Mouse (Mus musculus) embryonic fibroblast, embryonic 13.5 days (primary cell): ENCODE measurements around the gene Tgfa.

Experiments used
- CTCF ChIP-seq: IDR thresholded peaks from 2 replicates; pipeline ENCODE4 v1.5.1; 2011; ENCODE audit warnings: mild to moderate bottlenecking, control low read depth, low read length, moderate library complexity, borderline replicate concordance; ENCODE audit not compliant: insufficient read depth
- POLR2A ChIP-seq: IDR thresholded peaks from 2 replicates; pipeline ENCODE4 v1.6.1; 2011; ENCODE audit warnings: low read depth, mild to moderate bottlenecking, control low read depth, low read length, moderate library complexity

DNA sequence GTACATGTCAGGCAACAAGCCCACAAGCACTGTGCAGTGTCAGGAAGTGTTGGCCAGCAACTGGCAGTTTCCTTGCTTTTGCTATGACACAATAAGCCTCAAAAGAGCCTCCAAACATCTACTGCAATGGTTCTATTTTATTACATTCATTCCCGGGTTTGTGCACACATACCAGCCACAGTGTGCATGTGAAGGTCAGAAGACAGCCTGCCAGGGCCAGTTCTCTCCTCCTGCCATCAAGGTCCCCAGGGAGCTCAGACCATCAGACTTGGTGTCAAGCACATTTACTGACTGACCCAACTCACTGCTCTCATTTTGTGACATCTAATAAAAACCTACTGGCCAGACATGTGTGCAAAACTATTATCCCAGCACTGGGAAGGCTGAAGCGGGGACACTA, 104.4 kb downstream of the Tgfa start:
- TF ChIP-seq CTCF (no peak), POLR2A (no peak)
